ENCODE assay signal across 31 mouse cellular contexts in the genomic region with DNA sequence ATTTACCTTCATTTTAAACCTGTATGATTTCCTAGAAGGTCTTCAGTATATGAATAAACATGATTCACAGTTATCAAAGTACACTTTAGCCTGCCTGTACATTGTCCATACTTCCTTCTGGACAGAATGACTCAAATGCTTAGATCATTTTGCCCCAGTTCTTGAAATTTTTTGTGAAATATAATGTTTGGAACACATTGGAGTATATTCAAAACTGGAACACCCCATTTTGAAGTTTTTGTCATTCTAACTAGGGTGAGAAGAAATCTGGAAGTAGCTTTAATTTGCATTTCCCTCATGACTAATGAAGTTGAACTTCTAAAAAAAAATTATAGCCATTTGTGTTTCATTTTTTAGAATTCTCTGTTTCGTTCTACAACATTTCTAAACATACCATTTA.
"Had no signal": no experiment of that assay in that cellular context is flagged by ENCODE, and none has a peak within 500 bp of the region (broad histone marks: within the 10 kb centered on the region; RNA-seq: fewer than 3 reads in every experiment).

No protein-coding gene starts in this region.

- H3K36me3 ChIP-seq: limb, embryonic 10.5 days; limb, embryonic 12.5 days; limb, embryonic 13.5 days; limb, embryonic 15.5 days; liver, embryonic 12.5 days; liver, embryonic 13.5 days; liver, embryonic 15.5 days; lung, embryonic 15.5 days; midbrain, embryonic 10.5 days; midbrain, embryonic 12.5 days; midbrain, embryonic 13.5 days; midbrain, embryonic 15.5 days had no signal

- H3K27me3 ChIP-seq: limb, embryonic 12.5 days; limb, embryonic 13.5 days; limb, embryonic 15.5 days; liver, embryonic 12.5 days; liver, embryonic 13.5 days; liver, embryonic 15.5 days; lung, embryonic 15.5 days; megakaryocyte, embryonic 14.5 days; midbrain, embryonic 12.5 days; midbrain, embryonic 13.5 days; midbrain, embryonic 15.5 days had no signal

- H3K4me2 ChIP-seq: limb, embryonic 12.5 days; limb, embryonic 13.5 days; limb, embryonic 15.5 days; liver, embryonic 11.5 days; liver, embryonic 12.5 days; liver, embryonic 13.5 days; liver, embryonic 15.5 days; lung, embryonic 14.5 days; lung, embryonic 15.5 days; midbrain, embryonic 11.5 days; midbrain, embryonic 12.5 days; midbrain, embryonic 13.5 days; midbrain, embryonic 15.5 days had no signal

- H3K9ac ChIP-seq: limb, embryonic 12.5 days; limb, embryonic 13.5 days; limb, embryonic 15.5 days; liver, embryonic 12.5 days; liver, embryonic 13.5 days; liver, embryonic 14.5 days; liver, embryonic 15.5 days; liver, postnatal 0 days; lung, embryonic 14.5 days; lung, embryonic 15.5 days; midbrain, embryonic 12.5 days; midbrain, embryonic 13.5 days; midbrain, embryonic 15.5 days had no signal

- ATAC-seq: liver, embryonic 12.5 days; liver, postnatal 0 days; lung, postnatal 0 days; midbrain, embryonic 13.5 days; midbrain, embryonic 15.5 days; midbrain, embryonic 16.5 days had no signal

- H3K4me1 ChIP-seq: limb, embryonic 10.5 days; limb, embryonic 12.5 days; limb, embryonic 13.5 days; limb, embryonic 15.5 days; liver, embryonic 12.5 days; liver, embryonic 13.5 days; liver, embryonic 15.5 days; lung, embryonic 15.5 days; midbrain, embryonic 10.5 days; midbrain, embryonic 12.5 days; midbrain, embryonic 13.5 days; midbrain, embryonic 15.5 days had no signal

- H3K9me3 ChIP-seq: limb, embryonic 10.5 days; limb, embryonic 12.5 days; limb, embryonic 13.5 days; limb, embryonic 15.5 days; liver, embryonic 12.5 days; liver, embryonic 13.5 days; liver, embryonic 15.5 days; lung, embryonic 15.5 days; megakaryocyte, embryonic 14.5 days; midbrain, embryonic 10.5 days; midbrain, embryonic 12.5 days; midbrain, embryonic 13.5 days; midbrain, embryonic 15.5 days had no signal

- H3K4me3 ChIP-seq: limb, embryonic 10.5 days; limb, embryonic 12.5 days; limb, embryonic 13.5 days; limb, embryonic 15.5 days; liver, embryonic 12.5 days; liver, embryonic 13.5 days; liver, embryonic 15.5 days; lung, embryonic 15.5 days; megakaryocyte, embryonic 14.5 days; midbrain, embryonic 10.5 days; midbrain, embryonic 12.5 days; midbrain, embryonic 13.5 days; midbrain, embryonic 15.5 days; myocyte had no signal

- H3K27ac ChIP-seq: limb, embryonic 10.5 days; limb, embryonic 12.5 days; limb, embryonic 13.5 days; limb, embryonic 15.5 days; liver, embryonic 12.5 days; liver, embryonic 13.5 days; liver, embryonic 14.5 days; liver, embryonic 15.5 days; lung, embryonic 15.5 days; macrophage; midbrain, embryonic 10.5 days; midbrain, embryonic 12.5 days; midbrain, embryonic 13.5 days; midbrain, embryonic 15.5 days had no signal

- DNase-seq: left cerebral cortex, postnatal 4 days; liver; liver, embryonic 13.5 days; liver, postnatal 0 days; lung, adult 18-20 months; lung, adult 2 months; lung, embryonic 14.5 days; lung, postnatal 10 days; lung, postnatal 14 days; lung, postnatal 36 days; lung, postnatal 4 days; midbrain, embryonic 14.5 days had no signal
